Mouse (Mus musculus) cerebellum, postnatal 4 days (tissue): ENCODE measurements around the gene Gabarap.
"Not testable (repeated sequence)": the region's sequence is repeated elsewhere in the genome, so short reads cannot be mapped to it uniquely, and the experiment has no call there.

Source experiments
- DNase-seq, 2 experiments: peaks; one replicate each; pipeline ENCODE4 v3.0.0; 2022; ENCODE audit warnings: low spot score in 2 of 2, mixed read lengths in 1 of 2

Gene Gabarap

DNA sequence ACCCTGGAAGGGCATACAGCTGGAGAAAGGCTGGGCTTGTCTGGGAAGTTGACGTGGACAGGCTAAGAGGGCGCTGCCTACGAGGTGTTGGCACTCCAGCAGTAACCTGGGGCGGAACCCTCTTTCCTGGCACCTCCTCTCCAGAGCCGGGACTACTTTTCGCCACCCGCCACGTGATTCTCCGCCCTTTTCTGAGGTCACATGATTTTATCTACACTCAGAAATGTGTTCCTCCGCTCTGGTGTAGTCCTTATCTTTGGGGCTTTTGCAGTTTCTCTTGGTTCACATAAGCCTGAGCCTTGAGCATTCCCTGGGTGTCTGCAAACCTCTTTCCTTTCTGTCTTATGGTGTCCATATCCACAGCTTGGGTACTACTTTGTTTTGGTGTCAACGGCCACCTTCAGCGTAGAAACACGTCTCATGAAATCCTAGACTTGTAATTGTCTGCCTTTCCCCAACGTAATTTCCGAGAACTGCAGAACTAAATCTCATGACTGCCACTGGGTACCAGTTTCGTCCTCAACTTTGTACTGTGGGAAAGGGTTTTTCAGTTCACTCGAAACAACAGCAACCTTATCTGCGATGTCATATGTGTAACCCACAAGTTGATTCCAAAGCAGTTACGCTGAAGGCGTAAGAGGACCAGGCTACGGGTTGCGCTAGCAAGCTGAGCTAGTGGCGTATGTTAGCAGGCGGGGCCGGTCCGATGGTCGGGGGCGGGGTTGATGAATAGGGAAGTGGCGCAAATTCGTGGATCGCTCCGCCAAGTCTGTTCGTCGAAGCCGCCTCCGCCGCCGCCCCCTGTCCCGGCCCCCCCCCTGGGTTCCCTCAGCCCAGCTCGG, at the start of gene Gabarap:
Gene Gabarap (plus strand): TSS at position 294 of the 842 bp plus-strand sequence.
- DNase-seq: peak; percentile 92 to 95

DNA sequence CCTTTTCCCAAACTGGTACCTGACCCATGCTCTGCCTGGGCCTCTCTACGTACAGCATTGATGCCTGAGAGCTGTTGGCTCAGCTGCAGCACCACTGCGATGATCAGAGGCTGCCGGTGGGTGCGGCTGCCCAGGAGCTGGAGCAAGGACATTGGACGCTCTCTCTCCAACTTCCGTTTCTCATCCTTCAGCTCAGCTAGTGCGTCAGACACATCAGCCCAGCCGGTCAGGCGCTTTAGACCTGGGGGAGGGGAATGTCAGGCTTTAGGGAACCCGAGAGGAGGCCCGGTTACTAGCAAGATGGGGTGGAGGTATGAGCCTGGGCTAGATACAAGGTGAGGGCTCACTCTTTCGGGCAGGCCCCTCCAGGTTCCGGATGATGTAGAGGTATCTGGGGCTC, 45.7 kb upstream of the Gabarap start:
- DNase-seq: no peak

DNA sequence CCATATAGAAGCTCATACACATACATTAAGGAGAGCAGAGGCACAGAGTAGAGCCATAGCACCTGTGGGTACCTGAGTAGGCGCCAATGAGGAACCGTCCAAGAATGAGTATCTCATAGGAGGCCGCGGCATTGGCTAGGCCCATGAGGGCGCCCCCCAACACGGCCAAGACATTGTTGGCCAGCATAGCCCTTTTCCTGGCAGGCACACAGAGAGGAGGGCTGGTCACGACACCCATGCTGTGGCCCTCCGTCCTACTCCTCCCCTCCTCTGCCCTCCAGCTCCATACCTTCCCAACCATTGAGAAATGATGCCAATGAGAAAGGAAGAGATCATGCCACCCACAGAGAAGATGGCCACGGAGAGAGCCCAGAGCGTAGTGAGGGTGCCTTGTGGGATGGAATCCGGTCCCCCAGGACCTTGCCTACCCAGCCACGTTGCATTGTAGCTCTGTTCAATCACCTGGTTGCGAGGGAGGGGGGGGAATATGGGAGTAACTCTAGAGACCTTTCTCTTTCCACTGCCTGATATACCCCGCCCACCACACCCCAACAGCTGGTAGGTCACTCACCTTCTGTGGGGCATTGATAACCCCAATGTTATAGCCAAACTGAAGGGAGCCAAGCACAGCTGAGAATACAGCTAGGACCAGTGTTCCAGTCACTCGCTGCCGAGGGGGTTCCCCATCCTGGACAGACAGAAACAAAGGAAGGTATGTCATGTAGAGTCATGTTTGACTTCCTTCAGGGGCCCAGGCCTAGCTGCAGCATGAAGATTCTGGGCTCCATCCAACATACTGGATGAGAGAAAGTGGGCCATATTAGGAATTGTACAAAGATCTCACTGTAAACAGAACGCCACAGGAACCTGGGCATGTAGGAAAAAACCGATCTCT, 44.7 kb upstream of the Gabarap start:
- no peak for DNase-seq

DNA sequence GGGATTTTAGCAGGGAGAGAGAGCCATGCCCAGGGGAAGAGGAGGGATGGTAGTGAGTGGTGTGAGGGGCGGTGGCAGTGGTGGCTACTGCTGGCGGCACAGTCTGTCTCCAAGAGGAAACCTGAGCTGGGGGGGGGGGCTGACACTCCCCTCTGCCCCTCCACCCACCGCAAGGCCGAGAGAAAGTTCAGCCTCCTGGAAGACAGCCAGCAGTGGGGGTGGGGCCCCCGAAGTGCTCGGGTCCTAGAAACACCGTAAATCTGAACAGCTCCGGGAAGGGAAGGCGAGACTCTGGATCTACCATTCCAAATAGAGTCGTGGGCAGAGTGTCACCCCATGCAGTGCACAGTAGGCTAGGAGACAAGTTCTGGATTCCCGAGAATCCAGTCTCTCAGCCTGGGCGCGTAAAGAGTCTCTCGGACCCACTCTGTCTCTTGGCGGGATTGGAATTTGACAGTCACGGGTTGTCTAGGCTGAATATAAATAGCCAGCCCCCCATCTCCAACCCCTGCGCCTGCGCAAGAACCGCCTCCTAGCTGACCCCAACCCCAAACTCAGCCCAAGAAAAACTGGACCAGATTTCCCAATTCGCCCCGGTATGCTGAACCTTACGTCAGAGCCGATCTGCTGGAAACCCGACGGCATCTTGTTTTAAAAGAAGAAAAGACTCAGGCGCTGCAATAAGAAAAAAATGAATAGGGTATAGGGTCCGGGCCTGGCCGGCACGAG, 43.4 kb upstream of the Gabarap start:
- DNase-seq: no peak

DNA sequence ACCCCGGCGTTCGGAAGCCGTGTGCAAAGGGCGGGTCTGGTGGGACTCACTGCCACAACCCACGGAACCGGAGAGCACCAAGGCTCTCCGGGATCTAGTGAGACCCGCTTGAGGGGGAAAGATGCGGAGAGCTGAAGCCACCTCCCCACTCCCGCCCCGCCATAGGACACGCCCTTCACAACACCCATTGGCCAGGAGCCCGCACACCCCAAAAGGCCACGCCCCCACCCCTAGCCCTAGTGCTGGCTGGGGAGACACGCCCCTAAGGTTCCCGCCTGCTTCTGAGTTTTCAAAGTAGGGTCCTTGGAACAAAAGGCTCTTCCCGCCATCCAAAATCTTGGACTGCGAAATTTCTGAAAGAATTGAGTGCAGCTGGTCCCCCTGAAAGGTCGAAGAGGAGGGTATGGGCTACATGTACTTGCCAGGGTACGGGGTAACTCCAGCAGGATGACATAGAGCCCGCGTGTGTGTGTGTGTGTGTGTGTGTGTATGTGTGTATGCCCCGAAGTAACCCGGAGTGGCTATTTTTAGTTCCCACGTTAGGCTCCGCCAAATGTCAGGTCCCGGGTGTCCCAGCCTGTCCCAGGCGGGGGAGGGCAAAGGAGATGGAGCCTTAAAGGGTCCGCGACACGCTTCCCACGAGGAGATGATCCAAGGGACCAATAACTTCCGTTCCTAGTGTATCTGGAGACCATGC, 42.7 kb upstream of the Gabarap start, which contains the start of gene Slc2a4:
Gene Slc2a4 (minus strand): TSS at position 123 of the 697 bp plus-strand sequence.
- DNase-seq: peak; percentile 66 to 92

DNA sequence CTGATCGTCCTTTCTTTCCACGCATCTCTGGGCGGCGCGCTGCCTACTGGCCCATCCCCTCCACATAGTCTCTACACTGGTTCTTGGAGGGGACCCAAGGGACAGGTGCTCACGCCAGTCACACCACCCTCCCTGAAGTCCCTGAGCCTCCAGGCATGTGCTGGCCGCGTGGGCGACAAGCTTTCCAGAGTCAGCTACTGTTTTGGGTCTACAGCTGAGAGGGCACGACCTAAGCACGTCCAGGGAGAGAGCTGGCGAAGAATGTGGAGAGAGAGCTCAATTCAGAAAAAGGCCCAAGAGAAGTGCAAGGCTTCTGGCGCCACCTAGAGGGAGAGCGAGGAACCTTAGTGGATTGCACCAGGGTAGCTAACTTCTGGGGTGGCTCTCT, 42.2 kb upstream of the Gabarap start:
- peak; percentile 72 to 87 for DNase-seq

DNA sequence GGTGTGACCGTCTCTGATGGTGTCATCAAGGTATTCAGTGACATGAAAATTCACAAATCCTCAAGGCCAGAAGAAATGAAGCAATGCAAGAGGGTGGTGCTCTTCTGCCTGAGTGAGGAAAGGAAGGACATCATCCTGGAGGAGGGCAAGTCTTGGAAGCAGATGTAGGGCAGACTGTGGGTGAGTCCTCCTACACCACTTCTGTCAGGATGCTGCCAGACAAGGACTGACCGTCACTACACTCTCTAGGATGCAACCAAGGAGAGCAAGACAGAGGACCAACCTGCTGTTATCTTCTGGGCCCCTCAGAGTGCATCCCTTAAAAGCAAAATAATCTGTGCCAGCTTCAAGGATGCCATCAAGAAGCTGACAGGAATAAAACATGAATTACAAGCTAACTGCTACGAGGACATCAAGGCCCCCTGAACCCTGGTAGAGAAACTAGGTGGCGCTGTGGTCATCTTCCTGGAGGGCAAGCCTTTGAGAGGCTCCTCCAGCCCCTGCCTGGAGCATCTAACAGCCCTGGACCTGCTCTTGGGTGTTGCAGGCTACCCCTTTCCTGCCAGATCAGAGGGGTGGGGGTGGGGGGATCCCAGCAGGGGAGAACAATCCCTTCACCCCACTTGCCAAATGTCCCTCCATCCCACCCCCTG, 40.0 kb upstream of the Gabarap start:
- no peak for DNase-seq

DNA sequence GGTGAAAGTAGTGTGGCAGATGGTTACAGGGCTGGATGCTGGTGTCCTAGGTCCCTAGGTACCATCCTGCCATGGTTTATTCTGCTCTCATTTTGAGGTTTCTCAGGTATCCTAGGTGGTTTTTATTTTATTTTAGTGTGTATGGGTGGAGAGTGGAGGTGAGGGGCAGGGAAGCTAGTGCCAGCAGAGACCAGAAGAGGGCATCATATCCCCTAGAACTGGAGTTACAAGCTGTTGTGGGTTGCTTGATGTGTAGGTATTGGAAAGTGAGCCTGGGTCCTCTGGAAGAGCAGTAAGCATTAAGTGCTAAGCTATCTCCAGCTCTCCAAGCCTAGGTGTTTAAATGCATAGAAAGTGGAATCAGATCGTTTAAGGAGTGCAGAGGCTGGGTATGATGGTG, 38.7 kb upstream of the Gabarap start:
- DNase-seq: no peak

DNA sequence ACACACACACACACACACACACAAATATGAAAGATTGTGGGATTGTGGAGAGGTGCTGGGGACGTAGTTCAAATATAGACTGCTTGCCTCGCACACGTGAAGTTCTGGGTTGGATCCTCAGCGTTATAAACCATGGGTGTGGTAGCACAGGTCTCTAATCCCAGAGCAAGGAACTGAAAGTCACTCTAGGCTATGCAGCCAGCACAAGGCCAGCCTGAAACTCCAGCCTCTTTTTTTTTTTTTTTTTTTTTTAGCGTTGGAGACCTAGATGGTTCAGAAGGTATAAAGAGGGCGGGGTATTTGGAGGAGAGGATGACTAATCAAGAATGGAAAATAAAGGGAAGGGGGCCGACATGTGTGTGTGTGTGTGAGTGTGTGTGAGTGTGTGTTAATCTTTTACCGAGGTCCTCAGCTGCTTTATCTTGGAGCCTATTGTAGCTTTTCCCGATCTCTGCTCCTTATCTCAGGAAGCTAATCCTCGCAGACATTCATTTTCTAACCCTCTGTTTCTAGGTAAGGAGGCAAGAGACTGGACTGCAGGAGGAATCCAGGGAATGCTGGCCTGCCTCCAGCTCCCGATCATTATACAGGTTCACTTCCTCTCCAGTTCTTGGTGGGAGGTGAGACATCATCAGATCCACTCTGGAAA, 37.6 kb upstream of the Gabarap start:
- DNase-seq: no peak

DNA sequence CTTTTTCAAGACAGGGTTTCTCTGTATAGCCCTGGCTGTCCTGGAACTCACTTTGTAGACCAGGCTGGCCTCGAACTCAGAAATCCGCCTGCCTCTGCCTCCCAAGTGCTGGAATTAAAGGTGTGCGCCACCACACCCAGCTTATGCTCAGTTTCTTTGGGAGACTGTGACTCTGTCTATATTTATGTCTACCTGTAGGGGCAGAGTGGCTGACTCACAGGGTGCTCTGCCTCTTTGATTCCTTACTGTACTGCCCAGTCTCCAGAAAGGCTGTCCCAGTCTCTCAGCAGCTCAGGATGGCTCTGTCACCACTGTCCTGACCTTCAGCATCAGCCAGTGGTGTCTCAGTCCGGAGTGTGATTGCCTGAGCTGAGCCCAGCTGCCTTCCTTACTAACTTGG, 35.3 kb upstream of the Gabarap start:
- not testable (repeated sequence) for DNase-seq

DNA sequence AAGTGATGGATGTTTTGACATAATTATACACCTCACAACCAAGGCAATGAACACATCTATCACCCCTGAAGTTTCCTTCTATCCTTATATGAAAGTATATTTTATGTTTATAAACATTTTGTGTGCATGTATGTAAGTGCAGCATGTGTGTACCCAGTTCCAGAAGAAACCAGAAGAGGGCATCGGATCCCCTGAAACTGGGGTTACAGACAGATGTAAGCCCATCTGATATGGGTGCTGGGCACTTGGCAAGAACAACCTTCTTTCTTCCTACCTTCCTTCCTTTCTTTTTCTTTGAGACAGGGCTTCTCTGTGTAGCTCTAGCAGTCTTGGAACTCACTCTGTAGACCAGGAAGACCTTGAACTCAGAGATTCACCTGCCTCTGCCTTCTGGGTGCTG, 34.7 kb upstream of the Gabarap start:
- DNase-seq: no peak

DNA sequence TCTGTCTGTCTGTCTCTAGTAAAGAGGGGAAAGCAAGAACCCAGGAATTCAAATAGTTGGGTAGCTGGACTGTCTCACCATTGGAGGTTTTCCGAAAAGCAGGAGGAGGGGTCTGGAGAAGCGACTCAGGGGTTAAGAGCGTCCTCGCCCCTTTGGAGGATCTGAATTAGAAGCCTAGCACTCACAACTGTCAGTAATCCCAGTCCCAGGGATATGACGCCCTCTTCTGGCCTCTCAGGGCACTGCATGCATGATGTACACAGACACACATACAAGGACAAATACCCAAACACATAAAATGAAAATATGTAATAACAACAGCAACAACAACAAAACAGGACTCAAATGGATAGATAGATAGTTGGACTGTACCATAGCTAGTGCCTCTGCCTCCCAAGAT, 30.3 kb upstream of the Gabarap start:
- no peak for DNase-seq

DNA sequence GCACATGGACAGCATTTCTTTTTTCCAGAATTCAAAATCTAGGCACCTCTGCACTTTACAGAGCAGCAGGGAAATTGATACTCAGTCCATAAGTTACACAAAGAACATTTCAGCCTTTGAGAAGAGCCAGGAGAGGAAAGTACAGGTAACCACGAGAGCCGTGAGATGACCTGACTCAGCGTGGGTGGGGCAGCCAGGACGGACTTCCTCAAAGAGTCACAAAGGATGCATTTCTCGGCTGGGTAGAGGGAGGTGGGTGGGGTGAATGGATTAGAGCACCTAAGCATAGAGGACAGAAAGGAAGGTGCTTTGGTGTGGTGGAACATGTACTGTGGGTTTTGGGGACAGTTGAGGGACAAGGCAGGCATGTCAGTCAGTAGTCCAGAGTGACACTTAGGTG, 29.1 kb upstream of the Gabarap start:
- DNase-seq: no peak

DNA sequence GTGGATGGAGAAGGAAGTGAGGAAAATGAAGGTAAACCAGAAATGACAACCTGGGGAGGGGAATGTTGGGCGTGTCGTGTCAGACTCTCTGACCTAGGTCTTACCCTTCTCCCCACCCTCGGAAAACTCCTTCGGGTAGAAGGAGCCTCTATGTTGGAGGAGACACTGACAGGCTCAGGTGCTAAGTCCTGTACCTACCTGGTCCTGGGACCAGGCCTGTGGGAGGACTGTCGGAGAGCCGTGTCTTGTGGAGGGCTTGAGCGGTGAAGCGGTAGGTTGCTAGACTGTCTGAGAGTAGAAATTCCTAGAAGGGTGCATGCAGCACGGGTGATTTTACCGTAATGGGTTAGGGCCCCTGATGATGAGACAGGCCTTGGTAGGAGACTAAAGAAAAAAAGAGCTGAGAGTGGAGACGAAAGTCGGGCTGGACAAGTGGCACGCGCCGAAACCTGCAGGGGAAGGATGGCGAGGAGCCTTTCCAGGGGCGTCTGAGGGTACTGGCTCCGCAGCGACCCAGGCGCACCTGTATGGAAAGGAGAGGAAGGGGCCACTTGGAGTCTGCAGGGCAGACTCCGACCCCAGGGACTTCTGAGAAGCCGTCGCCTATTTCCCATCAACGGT, 26.2 kb upstream of the Gabarap start, which contains the start of gene Cldn7:
Gene Cldn7 (plus strand): TSS at position 130 of the 621 bp plus-strand sequence.
- no peak for DNase-seq

DNA sequence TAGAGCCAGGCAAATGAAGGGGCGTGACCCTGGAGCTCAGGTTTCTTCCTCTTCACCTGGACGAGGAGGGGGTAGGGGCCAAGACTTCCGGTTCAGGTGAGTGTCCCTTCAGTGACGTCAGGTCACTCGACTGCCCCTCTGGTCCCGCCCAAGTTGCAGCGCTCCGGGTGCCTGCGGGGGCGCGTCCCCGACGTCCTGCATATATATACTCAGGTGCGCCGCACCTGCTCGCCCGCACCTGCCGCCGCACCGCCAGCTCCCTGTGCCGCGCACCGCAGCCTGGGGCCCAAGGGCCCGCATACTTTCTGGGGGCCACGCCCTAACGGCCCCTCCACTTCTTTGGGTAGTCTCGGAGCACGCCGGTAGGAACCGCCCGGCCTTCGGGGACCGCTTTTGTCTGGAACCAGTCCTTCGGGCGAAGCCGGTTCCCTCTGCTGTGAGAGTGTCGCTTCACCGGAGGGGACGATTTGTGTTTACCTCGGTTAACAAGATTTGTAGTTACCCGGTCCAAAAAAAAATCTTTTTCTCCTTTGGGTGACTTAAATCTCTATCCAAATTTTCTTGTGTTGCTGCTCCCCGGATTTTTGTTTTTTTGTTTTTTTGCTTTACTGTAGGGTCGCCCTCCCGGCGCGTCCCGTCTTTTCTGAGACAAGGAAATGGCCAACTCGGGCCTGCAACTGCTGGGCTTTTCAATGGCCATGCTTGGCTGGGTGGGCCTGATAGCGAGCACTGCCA, 25.5 kb upstream of the Gabarap start:
- DNase-seq: no peak

DNA sequence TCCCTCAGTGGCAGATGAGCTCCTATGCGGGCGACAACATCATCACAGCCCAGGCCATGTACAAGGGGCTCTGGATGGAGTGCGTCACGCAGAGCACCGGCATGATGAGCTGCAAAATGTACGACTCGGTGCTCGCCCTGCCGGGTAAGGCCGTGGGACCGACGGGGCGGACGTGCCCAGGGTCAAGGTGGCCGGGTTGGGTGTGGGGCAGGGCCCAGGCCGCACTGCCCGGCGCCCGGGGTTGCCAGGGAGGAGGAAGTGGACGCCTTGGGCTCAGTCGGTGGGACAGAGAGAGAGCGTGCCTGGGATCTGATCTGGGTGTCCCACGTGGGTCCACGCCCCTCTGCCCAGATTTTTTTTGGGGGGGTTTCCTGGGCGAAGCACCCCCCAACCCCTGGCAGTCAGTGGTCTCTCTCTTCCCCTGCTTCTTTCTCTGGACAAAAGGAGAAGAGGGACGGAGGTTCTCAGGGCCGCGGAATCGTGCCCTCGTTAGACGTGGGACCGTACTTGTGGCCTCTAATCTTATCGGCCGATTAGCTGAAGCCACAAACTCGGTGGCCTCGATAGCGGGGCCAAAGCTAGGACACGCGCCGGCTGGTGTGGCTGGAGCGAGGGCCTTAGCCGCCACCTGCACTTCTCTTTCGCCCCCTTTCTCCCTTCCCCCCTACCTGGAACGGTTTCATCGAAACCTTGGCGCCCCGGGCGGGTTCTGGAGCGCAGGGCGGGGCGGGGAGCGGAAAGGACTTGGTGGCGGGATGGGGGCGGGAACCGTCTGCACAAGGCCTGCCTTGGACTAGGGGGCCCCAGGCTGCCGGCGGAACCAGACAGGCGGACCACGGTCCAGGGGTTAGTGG, 24.7 kb upstream of the Gabarap start:
- no peak for DNase-seq

DNA sequence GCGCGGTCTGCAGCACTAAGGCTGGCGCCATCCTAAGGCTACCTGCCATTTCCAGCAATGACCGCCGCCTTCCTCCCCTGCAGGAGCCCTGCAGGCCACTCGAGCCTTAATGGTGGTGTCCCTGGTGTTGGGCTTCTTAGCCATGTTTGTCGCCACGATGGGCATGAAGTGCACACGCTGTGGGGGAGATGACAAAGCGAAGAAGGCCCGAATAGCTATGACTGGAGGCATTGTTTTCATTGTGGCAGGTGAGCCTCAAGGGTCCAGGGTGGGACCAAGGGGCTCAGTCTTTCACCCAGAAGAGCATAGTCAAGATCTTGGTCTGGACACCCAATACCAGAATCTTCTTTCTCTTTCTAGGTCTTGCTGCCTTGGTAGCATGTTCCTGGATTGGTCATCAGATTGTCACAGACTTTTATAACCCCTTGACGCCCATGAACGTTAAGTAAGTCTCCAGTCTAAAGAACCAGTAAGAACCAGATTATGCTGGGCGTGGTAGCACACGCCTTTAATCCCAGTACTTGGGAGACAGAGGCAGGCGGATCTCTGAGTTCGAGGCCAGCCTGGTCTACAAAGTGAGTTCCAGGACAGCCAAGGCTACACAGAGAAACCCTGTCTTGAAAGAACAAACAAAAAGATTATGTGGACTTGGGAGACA, 24.0 kb upstream of the Gabarap start:
- no peak for DNase-seq

DNA sequence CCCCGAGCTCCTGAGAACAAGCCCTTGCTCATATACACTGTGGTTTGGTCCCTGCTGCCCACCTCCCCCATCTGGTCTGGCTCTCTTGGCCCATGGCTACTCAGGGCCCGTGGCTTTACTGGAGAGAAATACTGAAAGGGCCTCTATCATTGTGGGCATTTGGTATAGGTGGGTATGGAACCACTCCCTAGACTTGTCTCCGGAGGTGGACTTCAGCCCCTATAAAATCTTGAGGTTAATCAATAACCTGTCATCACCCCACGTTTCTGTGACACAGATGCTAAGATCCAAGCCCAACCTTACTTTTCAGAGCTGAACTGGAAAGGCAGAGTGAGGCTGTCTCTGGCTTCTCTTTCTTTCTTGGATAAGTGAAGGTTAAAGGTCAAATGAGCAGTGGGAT, 22.1 kb upstream of the Gabarap start:
- no peak for DNase-seq
